Mouse (Mus musculus): ENCODE measurements at regions not wholly inside any gene's neighbourhood (a gene's known extent, or its start where the extent isn't known, plus 50 kb on each side); places are given as distances from the start of the nearest gene placed in this dataset.

DNA sequence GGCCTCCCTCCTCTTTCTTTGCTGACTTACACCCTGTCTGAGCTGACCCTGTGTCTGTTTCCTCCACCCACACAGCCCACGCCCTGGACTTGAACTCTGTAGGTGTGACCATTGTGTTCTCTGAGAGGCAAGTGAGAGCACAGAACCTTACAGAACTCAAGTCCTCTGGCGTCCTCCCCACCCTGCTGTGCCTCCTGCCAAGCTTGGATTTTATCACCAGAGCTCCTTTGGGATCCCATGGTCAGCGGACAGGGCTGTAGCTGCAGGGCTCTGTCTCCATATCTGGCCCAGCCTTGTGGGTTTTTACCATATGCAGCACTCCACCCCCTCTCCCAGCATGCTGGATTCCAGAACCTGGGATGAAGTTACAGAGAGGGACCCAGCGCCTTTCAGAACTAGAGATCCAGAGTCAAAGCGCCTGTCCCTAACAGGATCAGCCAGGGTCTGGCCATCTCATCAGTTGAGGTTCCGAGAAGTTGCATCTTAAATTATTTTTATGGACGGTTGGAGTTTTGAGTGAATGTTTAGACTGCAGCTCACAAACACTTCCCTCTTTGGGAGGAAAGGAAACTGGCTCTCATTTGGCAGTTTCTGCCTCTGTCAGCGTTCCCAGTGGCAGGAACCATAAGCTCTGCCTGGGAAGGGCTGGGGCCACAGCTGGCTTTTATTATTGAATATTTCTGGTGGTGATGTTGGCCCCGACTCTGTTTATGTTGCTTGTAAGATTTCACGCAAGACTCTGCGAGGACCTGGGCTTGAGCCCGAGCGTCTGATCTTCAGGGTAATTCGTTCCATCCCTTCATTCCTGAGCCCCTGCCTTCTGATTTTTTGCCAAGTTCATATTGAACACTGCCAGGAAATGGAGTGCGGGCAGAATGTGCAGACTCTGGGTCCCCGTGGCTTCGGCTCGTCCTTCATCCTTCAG is 75.8 kb upstream of the Pmepa1 start:
- TF ChIP-seq CTCF (IDR thresholded peaks at IDR 0.05; ENCODE audit: borderline replicate concordance, control insufficient read depth, extremely low read depth, insufficient read depth, low read length, poor library complexity) (no peak), POLR2A (IDR thresholded peaks at IDR 0.05; ENCODE audit: control insufficient read depth, extremely low read depth, insufficient read depth, low read length, poor library complexity) (no peak)

Data from thymus, adult 2 months (tissue).